Mouse (Mus musculus) embryo, embryonic 10.5 days (tissue): ENCODE results near the gene Rhox2a.
"Not testable (repeated sequence)": the region's sequence is repeated elsewhere in the genome, so short reads cannot be mapped to it uniquely, and the experiment has no call there.

ENCODE experiments used
- DNase-seq: peaks from one replicate; pipeline ENCODE4 v3.0.0-alpha.2; 2015; ENCODE audit warnings: low spot score

Gene Rhox2a

GRCm38 (mm10) chrX:37244676-37245075 lies at the start of gene Rhox2a:
Gene Rhox2a, plus strand, starts transcription at chrX:37244976.
- not testable (repeated sequence) for DNase-seq

GRCm38 (mm10) chrX:37198676-37199075 lies 46.1 kb upstream of the Rhox2a start:
- DNase-seq, result no peak

- no peak for DNase-seq
These were observed 33.8 kb upstream of the Rhox2a start, which contains the start of gene Gm9 for GRCm38 (mm10) chrX:37210941-37211340. Gene Gm9, minus strand, starts transcription at chrX:37211041.

- not testable (repeated sequence) for DNase-seq
These were observed 22.6 kb upstream of the Rhox2a start, which contains the start of gene Rhox1 for GRCm38 (mm10) chrX:37222158-37222557. Gene Rhox1, minus strand, starts transcription at chrX:37222258.

GRCm38 (mm10) chrX:37249619-37250018 lies 4.8 kb downstream of the Rhox2a start, which contains the start of gene Rhox3a:
Gene Rhox3a, plus strand, starts transcription at chrX:37249919.
- DNase-seq, result not testable (repeated sequence)

GRCm38 (mm10) chrX:37265038-37265437 lies 20.3 kb downstream of the Rhox2a start, which contains the start of gene Rhox4a:
Gene Rhox4a, plus strand, starts transcription at chrX:37265338.
- not testable (repeated sequence) for DNase-seq
